Mouse (Mus musculus) MEL (cell line): ENCODE results near the gene Lcn8. TPM values are rescaled to one million over a fixed set of nuclear protein-coding genes. Genes with fewer than 3 reads are reported as not detected.

Experiments used
- DNase-seq: peaks from one replicate; pipeline ENCODE4 v3.0.0; 2011; ENCODE audit warnings: low read depth, low spot score
- H3K27ac ChIP-seq: 2 replicates; pipeline ENCODE4 v1.5.1; 2012; ENCODE audit warnings: low read depth, mild to moderate bottlenecking, control low read depth, low read length, moderate library complexity; ENCODE audit not compliant: control insufficient read depth
- H3K27me3 ChIP-seq, 2 experiments: fragments of 150-350 bp in 1 of 2; sonication (generic) in 1 of 2; 2 replicates each; pipeline ENCODE4 v1.6.1; 2012; ENCODE audit warnings: low read length in 2 of 2, mild to moderate bottlenecking in 2 of 2, improper control_type of control experiment in 1 of 2, moderate library complexity in 1 of 2; ENCODE audit not compliant: insufficient read depth in 2 of 2, control insufficient read depth in 1 of 2
- H3K36me3 ChIP-seq, 2 experiments: 2 replicates each; pipeline ENCODE4 v1.6.1; 2012 to 2014; ENCODE audit warnings: low read length in 2 of 2, improper control_type of control experiment in 1 of 2, inconsistent platforms in 1 of 2, mild to moderate bottlenecking in 1 of 2; ENCODE audit not compliant: insufficient read depth in 2 of 2, control insufficient read depth in 1 of 2
- H3K4me1 ChIP-seq, 2 experiments: fragments of 150-350 bp in 1 of 2; sonication (generic) in 1 of 2; 2 replicates each; pipeline ENCODE4 v1.6.1; 2012; ENCODE audit warnings: low read length in 2 of 2, improper control_type of control experiment in 1 of 2, mild to moderate bottlenecking in 1 of 2; ENCODE audit not compliant: insufficient read depth in 2 of 2, control insufficient read depth in 1 of 2
- H3K4me3 ChIP-seq, 2 experiments: fragments of 150-350 bp in 1 of 2; sonication (generic) in 1 of 2; 2 replicates each; pipeline ENCODE4 v1.5.1; 2012; ENCODE audit warnings: low read depth in 2 of 2, low read length in 2 of 2, mild to moderate bottlenecking in 2 of 2, moderate library complexity in 2 of 2, control low read depth in 1 of 2, improper control_type of control experiment in 1 of 2; ENCODE audit not compliant: control insufficient read depth in 1 of 2, insufficient read depth in 1 of 2
- H3K79me2 ChIP-seq: 2 replicates; pipeline ENCODE4 v1.6.1; 2012; ENCODE audit warnings: mild to moderate bottlenecking, low read length, moderate library complexity; ENCODE audit not compliant: control insufficient read depth, poor library complexity, insufficient read depth
- H3K9ac ChIP-seq: 2 replicates; pipeline ENCODE4 v1.6.1; 2012; ENCODE audit warnings: low read depth, mild to moderate bottlenecking, control low read depth, low read length, moderate library complexity; ENCODE audit not compliant: control insufficient read depth, poor library complexity, severe bottlenecking
- H3K9me3 ChIP-seq: fragments of 150-350 bp; sonication (generic); replicated peaks from 2 replicates; pipeline ENCODE4 v1.6.1; 2012; ENCODE audit warnings: mild to moderate bottlenecking, low read length, improper control_type of control experiment, moderate library complexity; ENCODE audit not compliant: insufficient read depth
- BHLHE40 ChIP-seq: IDR thresholded peaks from 2 replicates; pipeline ENCODE4 v1.6.1; 2012; ENCODE audit warnings: low read depth, mild to moderate bottlenecking, inconsistent platforms, low read length, improper control_type of control experiment, borderline replicate concordance
- CHD2 ChIP-seq: IDR thresholded peaks from 2 replicates; pipeline ENCODE4 v1.6.1; 2011; ENCODE audit warnings: low read length, improper control_type of control experiment
- CTCF ChIP-seq, 3 experiments: IDR thresholded peaks in 2 of 3; conservative IDR thresholded peaks in 1 of 3; 2 replicates each; pipeline ENCODE4 v1.5.1; 2011 to 2012; ENCODE audit warnings: low read length in 3 of 3, low read depth in 2 of 3, mild to moderate bottlenecking in 2 of 3, improper control_type of control experiment in 1 of 3, inconsistent platforms in 1 of 3, mixed read lengths in 1 of 3, moderate library complexity in 1 of 3; ENCODE audit not compliant: control insufficient read depth in 1 of 3, insufficient read depth in 1 of 3, poor library complexity in 1 of 3, severe bottlenecking in 1 of 3
- E2F4 ChIP-seq: IDR thresholded peaks from 2 replicates; pipeline ENCODE4 v1.6.1; 2011; ENCODE audit warnings: low read depth, low read length, improper control_type of control experiment, borderline replicate concordance
- ELF1 ChIP-seq: IDR thresholded peaks from 2 replicates; pipeline ENCODE4 v1.6.1; 2014; ENCODE audit warnings: low read depth, mild to moderate bottlenecking, inconsistent platforms, low read length, improper control_type of control experiment, moderate library complexity
- EP300 ChIP-seq, 2 experiments: IDR thresholded peaks; 2 replicates each; pipeline ENCODE4 v1.6.1; 2011; ENCODE audit warnings: improper control_type of control experiment in 2 of 2, low read length in 2 of 2, low read depth in 1 of 2, mild to moderate bottlenecking in 1 of 2
- ETS1 ChIP-seq: IDR thresholded peaks from 2 replicates; pipeline ENCODE4 v1.6.1; 2012; ENCODE audit warnings: low read depth, mild to moderate bottlenecking, inconsistent platforms, low read length, improper control_type of control experiment, moderate library complexity
- GATA1 ChIP-seq: IDR thresholded peaks from 2 replicates; pipeline ENCODE4 v1.6.1; 2011; ENCODE audit warnings: low read depth, low read length, improper control_type of control experiment
- KAT2A ChIP-seq: conservative IDR thresholded peaks from 2 replicates; pipeline ENCODE4 v1.6.1; 2012; ENCODE audit warnings: low read depth, low read length, improper control_type of control experiment, inconsistent platforms
- MAFK ChIP-seq: IDR thresholded peaks from 2 replicates; pipeline ENCODE4 v1.6.1; 2011; ENCODE audit warnings: low read depth, mild to moderate bottlenecking, low read length, improper control_type of control experiment, borderline replicate concordance
- MAX ChIP-seq: IDR thresholded peaks from 2 replicates; pipeline ENCODE4 v1.6.1; 2011; ENCODE audit warnings: low read length, improper control_type of control experiment
- MAZ ChIP-seq: IDR thresholded peaks from 2 replicates; pipeline ENCODE4 v1.6.1; 2012; ENCODE audit warnings: low read depth, mild to moderate bottlenecking, inconsistent platforms, low read length, improper control_type of control experiment
- MEF2A ChIP-seq: IDR thresholded peaks from 2 replicates; pipeline ENCODE4 v1.6.1; 2014; ENCODE audit warnings: low read depth, mild to moderate bottlenecking, inconsistent platforms, low read length, improper control_type of control experiment; ENCODE audit not compliant: poor library complexity, insufficient replicate concordance, severe bottlenecking; ENCODE audit errors: extremely low read depth
- MXI1 ChIP-seq: IDR thresholded peaks from 2 replicates; pipeline ENCODE4 v1.6.1; 2011; ENCODE audit warnings: mild to moderate bottlenecking, low read depth, low read length, improper control_type of control experiment
- MYB ChIP-seq: IDR thresholded peaks from 2 replicates; pipeline ENCODE4 v1.6.1; 2011; ENCODE audit warnings: mild to moderate bottlenecking, low read depth, low read length, improper control_type of control experiment
- MYC ChIP-seq: IDR thresholded peaks from 2 replicates; pipeline ENCODE4 v1.6.1; 2011; ENCODE audit warnings: low read depth, mild to moderate bottlenecking, low read length, improper control_type of control experiment, moderate library complexity
- NELFE ChIP-seq: IDR thresholded peaks from 2 replicates; pipeline ENCODE4 v1.6.1; 2011; ENCODE audit warnings: low read depth, low read length, improper control_type of control experiment
- NRF1 ChIP-seq: IDR thresholded peaks from 2 replicates; pipeline ENCODE4 v1.6.1; 2014; ENCODE audit warnings: low read depth, mild to moderate bottlenecking, inconsistent platforms, low read length, improper control_type of control experiment, moderate library complexity; ENCODE audit not compliant: poor library complexity, insufficient read depth, severe bottlenecking
- RAD21 ChIP-seq: IDR thresholded peaks from 2 replicates; pipeline ENCODE4 v1.6.1; 2011; ENCODE audit warnings: mild to moderate bottlenecking, low read depth, low read length, improper control_type of control experiment
- SIN3A ChIP-seq: IDR thresholded peaks from 2 replicates; pipeline ENCODE4 v1.6.1; 2012; ENCODE audit warnings: low read length, improper control_type of control experiment, inconsistent platforms
- SMC3 ChIP-seq: IDR thresholded peaks from 2 replicates; pipeline ENCODE4 v1.6.1; 2011; ENCODE audit warnings: low read depth, low read length, improper control_type of control experiment
- TCF12 ChIP-seq: IDR thresholded peaks from 2 replicates; pipeline ENCODE4 v1.6.1; 2014; ENCODE audit warnings: low read depth, mild to moderate bottlenecking, inconsistent platforms, low read length, improper control_type of control experiment, moderate library complexity
- UBTF ChIP-seq: IDR thresholded peaks from 2 replicates; pipeline ENCODE4 v1.6.1; 2012; ENCODE audit warnings: low read depth, mild to moderate bottlenecking, inconsistent platforms, low read length, improper control_type of control experiment, moderate library complexity, borderline replicate concordance; ENCODE audit not compliant: insufficient read depth
- USF1 ChIP-seq: IDR thresholded peaks from 2 replicates; pipeline ENCODE4 v1.6.1; 2014; ENCODE audit warnings: low read depth, mild to moderate bottlenecking, inconsistent platforms, low read length, improper control_type of control experiment, moderate library complexity
- USF2 ChIP-seq, 2 experiments: IDR thresholded peaks; 2 replicates each; pipeline ENCODE4 v1.6.1; 2011 to 2012; ENCODE audit warnings: improper control_type of control experiment in 2 of 2, low read length in 2 of 2, borderline replicate concordance in 1 of 2, inconsistent platforms in 1 of 2, low read depth in 1 of 2, mild to moderate bottlenecking in 1 of 2; ENCODE audit not compliant: insufficient read depth in 1 of 2
- ZC3H11A ChIP-seq: IDR thresholded peaks from 2 replicates; pipeline ENCODE4 v1.6.1; 2012; ENCODE audit warnings: low read depth, mild to moderate bottlenecking, inconsistent platforms, low read length, improper control_type of control experiment
- ZNF384 ChIP-seq: IDR thresholded peaks from 2 replicates; pipeline ENCODE4 v1.6.1; 2012; ENCODE audit warnings: low read depth, mild to moderate bottlenecking, inconsistent platforms, low read length, improper control_type of control experiment
- polyA plus RNA-seq, 2 experiments: library from polyadenylated mRNA; stranded (reverse) in 1 of 2; unstranded in 1 of 2; fragments of >175 nt in 1 of 2; fragments of >200 nt in 1 of 2; gene quantifications; 2 replicates each; pipeline versions ENCODE4 v1.2.1 to v1.2.4; 2012; ENCODE audit warnings: low replicate concordance in 2 of 2, low read depth in 1 of 2; ENCODE audit not compliant: insufficient read length in 2 of 2, insufficient read depth in 1 of 2, missing spikeins in 1 of 2
- total RNA-seq: library from RNA; depleted of rRNA; stranded (reverse); fragments of 300-350 nt; gene quantifications from 2 replicates; pipeline ENCODE4 v1.2.3, GENCODE M21; 2012; rRNA removed

Lcn8 gene
- total RNA-seq (not detected in 2 replicates), polyA plus RNA-seq (not detected)

DNA sequence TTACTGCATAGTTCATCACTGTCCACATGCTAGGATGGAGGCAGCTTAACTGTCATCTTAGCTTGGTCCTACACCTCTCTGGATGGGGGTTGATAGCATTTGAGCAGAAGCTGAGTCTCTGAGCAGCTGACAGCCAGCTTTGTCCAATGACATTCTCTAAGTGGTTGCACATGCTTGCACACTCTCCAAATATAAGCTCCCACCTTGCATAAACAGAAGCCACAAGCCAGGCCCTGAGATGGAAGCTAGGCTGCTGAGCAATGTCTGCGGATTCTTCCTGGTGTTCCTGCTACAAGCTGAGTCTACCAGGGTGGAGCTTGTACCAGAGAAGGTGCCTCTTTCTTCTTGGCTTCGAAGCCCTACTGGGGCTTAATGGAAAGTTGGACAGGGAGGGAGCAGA is at the start of gene Lcn8:
Lcn8 (plus strand) TSS at position 219 of the 400 bp plus-strand sequence.
- no peak within 1 kb of the TSS for H3K4me3 ChIP-seq
- H3K9me3 ChIP-seq = no peaks in the 10 kb centered on the region
- H3K36me3 ChIP-seq = no peaks in the 10 kb centered on the region
- TF ChIP-seq GATA1 = no peak
- no peak for TF ChIP-seq USF1
- no peak for TF ChIP-seq MYC
- TF ChIP-seq E2F4 = no peak
- TF ChIP-seq MXI1 = no peak
- no peak for TF ChIP-seq KAT2A
- no peak for TF ChIP-seq ELF1
- TF ChIP-seq MYB = no peak
- TF ChIP-seq ZNF384 = no peak
- TF ChIP-seq RAD21 = no peak
- no peak for TF ChIP-seq MAZ
- TF ChIP-seq BHLHE40 = no peak
- TF ChIP-seq SMC3 = no peak
- TF ChIP-seq ZC3H11A = no peak
- no peak for TF ChIP-seq EP300 (IDR thresholded peaks at IDR 0.05; ENCODE audit: low read depth in 1 of 2, low read length in 2 of 2)
- no peak for TF ChIP-seq NRF1
- no peak for TF ChIP-seq MAFK
- TF ChIP-seq SIN3A = no peak
- no peak within 1 kb of the TSS for H3K9ac ChIP-seq
- H3K4me1 ChIP-seq = no peaks in the 10 kb centered on the region
- DNase-seq = no peak
- no peak within 1 kb of the TSS for H3K27ac ChIP-seq
- H3K27me3 ChIP-seq = peaks cover 8 to 20% of the 10 kb centered on the region in 2 experiments; a peak in 3 of 4 replicates
- H3K79me2 ChIP-seq = no peaks in the 10 kb centered on the region

- Histone ChIP-seq H3K79me2 (peaks cover 28% of the 10 kb centered on the region), H3K36me3 (peaks cover 0 to 16% of the 10 kb centered on the region in 2 experiments; a peak in 2 of 4 replicates), H3K4me1 (peaks cover 0 to 18% of the 10 kb centered on the region in 2 experiments; a peak in 3 of 4 replicates), H3K9ac (peak within 1 kb of the TSS; percentile 99), H3K9me3 (no peaks in the 10 kb centered on the region), H3K27ac (peak within 1 kb of the TSS; percentile 63), H3K27me3 (no peaks in the 10 kb centered on the region), H3K4me3 (peak within 1 kb of the TSS; percentile 76 to 99)
- peak; percentile 94 for DNase-seq
- TF ChIP-seq ETS1 (no peak; the same call in 1 of the 2 replicates), CHD2 (no peak), USF2 (IDR thresholded peaks at IDR 0.05; ENCODE audit: borderline replicate concordance in 1 of 2, insufficient read depth in 1 of 2, low read depth in 1 of 2, low read length in 2 of 2) (no peak), ELF1 (peak; percentile 51; the same call in 1 of the 2 replicates), CTCF (IDR thresholded peaks at IDR 0.05 in 2 of 3, conservative IDR thresholded peaks at IDR 0.05 in 1 of 3; ENCODE audit: control insufficient read depth in 1 of 3, insufficient read depth in 1 of 3, low read depth in 2 of 3, low read length in 3 of 3, poor library complexity in 1 of 3, severe bottlenecking in 1 of 3) (no peak), GATA1 (no peak), UBTF (no peak), TCF12 (peak; percentile 84), MAX (peak; percentile 96), MYC (0 out of 2 replicates have a peak, but pooled peaks have one; percentile 64), E2F4 (peak; percentile 85; the same call in 1 of the 2 replicates), RAD21 (no peak), KAT2A (peak; percentile 75; the same call in 1 of the 2 replicates), USF1 (no peak), NELFE (peak; percentile 93), MAFK (no peak), MEF2A (no peak), SMC3 (no peak)
Measured at GRCm38 (mm10) chr2:25607761-25608622, 44.9 kb upstream of the Lcn8 start, which contains the start of gene Rabl6. Gene Rabl6 (minus strand): TSS chr2:25608521.
